Mouse (Mus musculus) liver, postnatal 0 days (tissue): Measurements from ENCODE around the gene Gm39115.
A peak's percentile ranks its signal among the peaks of the same experiment; 100 is the strongest.

ENCODE experiments used
- CTCF ChIP-seq: sonication (generic); IDR thresholded peaks from 2 replicates; pipeline ENCODE4 v1.5.1; 2016; ENCODE audit warnings: antibody characterized with exemption, low read depth
- EP300 ChIP-seq: IDR thresholded peaks from 2 replicates; pipeline ENCODE4 v1.6.1; 2016; ENCODE audit warnings: antibody characterized with exemption, low read depth, mild to moderate bottlenecking

GRCm38 (mm10) chr7:142146033-142146432 lies 10.2 kb upstream of the Gm39115 start:
- peak; percentile 69 for TF ChIP-seq CTCF
- TF ChIP-seq EP300, result no peak
